Mouse (Mus musculus): ENCODE measurements around the gene Rad9a.

DNA sequence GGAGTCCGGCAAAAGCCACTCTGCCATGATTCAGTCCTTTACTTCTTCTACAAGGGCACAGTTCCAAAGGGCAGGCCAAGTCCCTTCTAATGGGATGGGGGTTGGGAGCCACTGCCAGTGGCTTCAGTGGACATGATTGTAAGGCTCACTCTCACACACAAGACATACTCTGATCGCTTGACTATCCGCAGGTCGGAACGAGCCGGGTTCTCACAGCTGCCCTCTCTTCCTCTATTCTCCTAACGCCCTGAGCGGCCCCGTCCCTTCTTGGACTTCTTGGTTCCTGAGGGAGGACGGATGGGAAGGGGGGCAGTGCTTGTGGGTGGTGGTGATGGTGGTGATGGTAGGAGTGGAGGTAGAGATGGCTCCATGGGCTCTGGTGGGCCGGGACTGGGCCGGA is 44.7 kb downstream of the Rad9a start:
- no peak for TF ChIP-seq POLR2A (IDR thresholded peaks at IDR 0.05; ENCODE audit: control insufficient read depth, low read depth, low read length)
- no peak for TF ChIP-seq CTCF (IDR thresholded peaks at IDR 0.05; ENCODE audit: control insufficient read depth, insufficient read depth, insufficient replicate concordance, low read depth, low read length)
